Mouse (Mus musculus): Measurements from ENCODE around the gene Igf2bp1. TPM values are rescaled to one million over a fixed set of nuclear protein-coding genes. Genes with fewer than 3 reads are reported as not detected.

The Igf2bp1 gene
- polyA plus RNA-seq, 1 experiment from 2014 or later: 38.6 TPM

- WGBS: under 1% methylated on average over 33 of the region's 33 CpGs
- peak overlapping the region; percentile 85 for H3K9ac ChIP-seq
- peak overlapping the region; percentile 95 for H3K27ac ChIP-seq (replicated peaks)
- no peaks in the 10 kb centered on the region for H3K9me3 ChIP-seq (replicated peaks)
- no peaks in the 10 kb centered on the region for H3K36me3 ChIP-seq
- H3K4me2 ChIP-seq (replicated peaks): peak overlapping the region; percentile 97
- peaks cover 26% of the 10 kb centered on the region for H3K4me1 ChIP-seq
- ATAC-seq (ENCODE audit: insufficient number of reproducible peaks, low FRiP score, low TSS enrichment, low read depth): no peak
- H3K27me3 ChIP-seq: peaks cover 4% of the 10 kb centered on the region
- peak overlapping the region; percentile 81 for H3K4me3 ChIP-seq (replicated peaks)
Observed at GRCm38 (mm10) chr11:96007516-96008235, 1.9 kb upstream of the Igf2bp1 start.

- peak; percentile 60 for ATAC-seq (ENCODE audit: insufficient number of reproducible peaks, low FRiP score, low TSS enrichment, low read depth)
- H3K4me1 ChIP-seq: peaks cover 33% of the 10 kb centered on the region
- peaks cover 4% of the 10 kb centered on the region for H3K27me3 ChIP-seq
- H3K4me2 ChIP-seq (replicated peaks): peak overlapping the region; percentile 97
- peak overlapping the region; percentile 81 for H3K4me3 ChIP-seq (replicated peaks)
- no peaks in the 10 kb centered on the region for H3K9me3 ChIP-seq (replicated peaks)
- under 1% methylated on average over 67 of the region's 67 CpGs for WGBS
- peak overlapping the region; percentile 95 for H3K27ac ChIP-seq (replicated peaks)
- H3K36me3 ChIP-seq: no peaks in the 10 kb centered on the region
- H3K9ac ChIP-seq: peak overlapping the region; percentile 85
Observed at GRCm38 (mm10) chr11:96006852-96007515, 1.2 kb upstream of the Igf2bp1 start.

- no peaks in the 10 kb centered on the region for H3K36me3 ChIP-seq
- peak overlapping the region; percentile 85 for H3K9ac ChIP-seq
- under 1% methylated on average over 33 of the region's 33 CpGs for WGBS
- peak overlapping the region; percentile 81 for H3K4me3 ChIP-seq (replicated peaks)
- 0 out of 2 replicates have a peak, but pooled peaks have one; percentile 1 for ATAC-seq (ENCODE audit: insufficient number of reproducible peaks, low FRiP score, low TSS enrichment, low read depth)
- peak overlapping the region; percentile 97 for H3K4me2 ChIP-seq (replicated peaks)
- peak overlapping the region; percentile 95 for H3K27ac ChIP-seq (replicated peaks)
- peaks cover 39% of the 10 kb centered on the region for H3K4me1 ChIP-seq
- H3K9me3 ChIP-seq (replicated peaks): no peaks in the 10 kb centered on the region
- H3K27me3 ChIP-seq: peaks cover 4% of the 10 kb centered on the region
Observed at GRCm38 (mm10) chr11:96006367-96006851, 669 bp upstream of the Igf2bp1 start.

DNA sequence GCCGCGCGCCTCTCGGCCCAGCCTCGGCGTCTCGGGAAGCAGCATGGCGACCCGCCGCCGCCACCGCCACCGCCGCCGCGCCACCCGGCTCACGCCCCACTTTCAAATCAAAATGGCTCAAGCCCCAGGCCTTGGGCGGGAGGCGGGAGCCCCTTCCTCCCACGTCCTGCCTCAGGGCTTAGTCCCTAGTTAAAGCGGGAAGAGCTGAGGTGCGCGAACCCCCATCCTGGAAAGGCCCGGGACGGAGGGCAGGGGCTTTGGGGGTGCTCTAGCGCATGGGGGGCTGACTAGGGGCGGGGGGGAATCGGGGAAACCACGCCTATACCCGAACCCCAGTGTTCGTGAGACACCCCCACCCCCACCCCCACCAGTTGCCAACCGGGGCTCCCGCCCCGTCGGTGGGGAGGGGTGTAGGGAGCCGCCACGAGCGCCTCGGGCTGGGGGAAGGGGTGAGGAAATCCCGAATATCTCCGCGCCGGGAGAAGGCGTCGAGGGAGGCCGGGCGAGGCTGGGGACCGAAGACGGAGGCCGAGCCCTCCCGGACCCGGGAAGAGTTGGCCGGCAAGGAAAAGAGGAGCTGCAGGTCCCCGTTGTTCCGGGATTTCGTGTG lies 842 bp downstream of the Igf2bp1 start:
- Histone ChIP-seq H3K4me3 (replicated peaks) (peak overlapping the region; percentile 81), H3K4me1 (peaks cover 46% of the 10 kb centered on the region), H3K27me3 (no peaks in the 10 kb centered on the region; the same call in 1 of the 2 replicates), H3K9ac (peak overlapping the region; percentile 85), H3K4me2 (replicated peaks) (peak overlapping the region; percentile 97), H3K36me3 (no peaks in the 10 kb centered on the region), H3K9me3 (replicated peaks) (no peaks in the 10 kb centered on the region), H3K27ac (replicated peaks) (peak overlapping the region; percentile 95)
- WGBS: under 1% methylated on average over 57 of the region's 57 CpGs
- peak; percentile 35 for ATAC-seq (ENCODE audit: insufficient number of reproducible peaks, low FRiP score, low TSS enrichment, low read depth)

- H3K36me3 ChIP-seq: no peaks in the 10 kb centered on the region
Observed at GRCm38 (mm10) chr11:96003969-96004792, 1.6 kb downstream of the Igf2bp1 start.

DNA sequence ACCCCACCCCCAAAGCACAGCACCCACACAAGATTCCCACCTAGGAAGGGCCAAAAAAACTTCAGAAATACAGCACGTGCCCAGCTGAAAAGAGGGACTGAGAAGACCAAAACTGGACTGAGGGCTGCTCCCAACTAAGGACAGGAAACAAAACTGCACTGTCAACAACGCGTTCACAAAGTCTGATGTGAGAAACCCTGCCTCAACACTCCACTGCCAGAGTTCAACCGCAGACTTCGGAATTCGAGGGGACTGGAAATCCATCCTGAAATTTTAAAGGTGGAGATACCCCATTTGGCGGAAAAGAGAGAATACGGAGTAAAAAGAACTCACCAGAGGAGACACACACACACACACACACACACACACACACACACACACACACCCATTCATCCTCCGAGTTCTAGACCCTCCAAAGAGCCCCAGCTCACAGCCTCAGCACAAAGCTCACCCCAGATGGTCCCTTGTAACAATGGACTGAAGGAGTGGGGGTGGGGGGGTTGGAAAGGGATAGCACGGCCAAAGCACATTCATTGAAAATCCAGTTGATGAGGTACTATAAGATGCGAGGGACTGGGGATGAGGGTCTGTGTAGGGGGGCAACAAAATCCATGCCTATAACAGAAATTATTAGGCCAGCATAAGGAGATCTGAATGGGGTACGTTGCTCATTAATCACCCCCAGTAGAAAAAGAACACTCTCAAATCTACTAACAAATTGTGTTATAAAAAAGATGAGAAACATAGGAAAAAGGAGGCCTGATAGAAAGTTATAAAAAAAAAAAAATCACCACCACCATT lies 2.4 kb downstream of the Igf2bp1 start:
- WGBS: 2% methylated on average over 12 of the region's 12 CpGs
- Histone ChIP-seq H3K27ac (replicated peaks) (0 out of 2 replicates have a peak overlapping the region, but pooled peaks have one; percentile 39), H3K4me1 (peaks cover 46% of the 10 kb centered on the region), H3K4me3 (replicated peaks) (peak overlapping the region; percentile 81), H3K9me3 (replicated peaks) (no peaks in the 10 kb centered on the region), H3K36me3 (no peaks in the 10 kb centered on the region), H3K9ac (no peak overlapping the region), H3K27me3 (no peaks in the 10 kb centered on the region; the same call in 1 of the 2 replicates), H3K4me2 (replicated peaks) (peak overlapping the region; percentile 97)
- ATAC-seq (ENCODE audit: insufficient number of reproducible peaks, low FRiP score, low TSS enrichment, low read depth): no peak

More at GRCm38 (mm10) chr11:96003969-96004792, 1.6 kb downstream of the Igf2bp1 start:
- peak overlapping the region; percentile 81 for H3K4me3 ChIP-seq (replicated peaks)
- peak overlapping the region; percentile 85 for H3K9ac ChIP-seq
- ATAC-seq (ENCODE audit: insufficient number of reproducible peaks, low FRiP score, low TSS enrichment, low read depth): no peak
- peak overlapping the region; percentile 97 for H3K4me2 ChIP-seq (replicated peaks)
- peak overlapping the region; percentile 95 for H3K27ac ChIP-seq (replicated peaks)
- no peaks in the 10 kb centered on the region for H3K9me3 ChIP-seq (replicated peaks)
- H3K4me1 ChIP-seq: peaks cover 46% of the 10 kb centered on the region
- H3K27me3 ChIP-seq: no peaks in the 10 kb centered on the region; the same call in 1 of the 2 replicates
- under 1% methylated on average over 32 of the region's 32 CpGs for WGBS

DNA sequence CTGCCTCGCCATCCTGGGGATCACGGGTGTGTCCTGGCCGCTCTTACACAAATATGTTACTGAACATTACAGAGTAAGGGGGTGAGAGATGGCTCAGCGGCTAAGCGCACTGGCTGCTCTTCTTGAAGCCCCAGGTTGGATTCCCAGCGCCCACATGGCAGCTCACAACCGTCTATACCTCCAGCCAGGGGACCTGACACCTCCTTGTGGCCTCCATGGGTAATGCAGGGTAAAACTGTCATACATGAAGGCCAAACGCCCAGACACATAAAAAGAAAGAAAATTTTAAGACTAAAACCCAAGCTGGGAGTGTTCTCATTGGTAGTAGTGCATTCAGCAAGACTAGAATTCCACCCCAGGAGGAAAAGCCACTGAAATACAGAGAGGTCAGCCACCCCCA lies 11.6 kb downstream of the Igf2bp1 start:
- no peak overlapping the region for H3K27ac ChIP-seq (replicated peaks)
- H3K4me1 ChIP-seq: peaks cover 43% of the 10 kb centered on the region
- no peak overlapping the region for H3K4me2 ChIP-seq (replicated peaks)
- ATAC-seq (ENCODE audit: insufficient number of reproducible peaks, low FRiP score, low TSS enrichment, low read depth): no peak
- peaks cover 13% of the 10 kb centered on the region; the same call in 1 of the 2 replicates for H3K36me3 ChIP-seq
- H3K9ac ChIP-seq: no peak overlapping the region
- no peaks in the 10 kb centered on the region for H3K27me3 ChIP-seq
- no peak overlapping the region for H3K4me3 ChIP-seq (replicated peaks)
- 91% methylated on average over 8 of the region's 8 CpGs for WGBS
- H3K9me3 ChIP-seq (replicated peaks): no peaks in the 10 kb centered on the region

DNA sequence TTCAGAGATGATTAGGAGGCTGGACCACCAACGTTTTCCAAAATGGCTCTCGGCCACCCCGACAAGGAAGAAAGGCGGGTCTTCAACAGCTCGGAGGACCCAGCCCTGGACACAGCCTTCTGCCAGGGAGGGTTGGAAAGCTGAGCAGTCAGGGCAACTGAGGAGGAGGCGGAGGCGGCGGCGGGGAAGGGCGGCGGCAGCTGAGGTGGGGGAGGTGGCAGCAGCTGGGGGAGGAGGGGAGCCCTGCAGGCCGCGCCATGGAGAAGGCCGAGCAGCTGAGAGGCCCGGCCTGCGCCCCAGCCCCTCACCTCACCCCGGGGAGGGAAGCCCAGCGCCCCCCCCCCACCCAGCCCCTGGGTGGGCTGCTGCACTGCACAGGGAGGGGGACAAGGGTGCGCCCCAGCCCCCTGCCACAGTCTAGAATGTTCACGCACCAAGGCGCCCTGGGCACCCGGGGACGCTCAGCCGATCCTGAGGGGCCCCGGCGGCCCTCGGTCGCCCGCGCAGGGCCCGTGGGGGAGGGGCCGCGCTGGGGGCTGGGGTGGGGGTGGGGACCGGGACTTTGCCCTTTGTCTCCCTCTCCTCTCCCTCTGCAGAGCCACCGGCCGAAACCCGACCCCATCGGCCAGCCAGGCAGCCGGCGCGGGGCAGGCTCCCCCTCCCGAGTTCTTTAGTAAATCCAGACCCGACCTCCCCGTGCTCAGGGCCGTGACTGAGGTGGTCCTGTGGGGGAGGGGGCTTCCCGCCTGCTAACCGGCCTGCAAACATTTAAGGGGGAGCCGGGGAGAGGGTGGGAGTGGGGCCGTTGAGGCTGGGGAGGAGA lies 14.6 kb downstream of the Igf2bp1 start:
- peak; percentile 82 for ATAC-seq (ENCODE audit: insufficient number of reproducible peaks, low FRiP score, low TSS enrichment, low read depth)
- H3K36me3 ChIP-seq: peaks cover 5% of the 10 kb centered on the region; the same call in 1 of the 2 replicates
- peak overlapping the region; percentile 46 for H3K4me3 ChIP-seq (replicated peaks)
- H3K27me3 ChIP-seq: no peaks in the 10 kb centered on the region
- WGBS: 9% methylated on average over 34 of the region's 49 CpGs
- peak overlapping the region; percentile 79 for H3K4me2 ChIP-seq (replicated peaks)
- no peaks in the 10 kb centered on the region for H3K9me3 ChIP-seq (replicated peaks)
- H3K9ac ChIP-seq: peak overlapping the region; percentile 35
- H3K4me1 ChIP-seq: peaks cover 58% of the 10 kb centered on the region
- peak overlapping the region; percentile 85 for H3K27ac ChIP-seq (replicated peaks)

DNA sequence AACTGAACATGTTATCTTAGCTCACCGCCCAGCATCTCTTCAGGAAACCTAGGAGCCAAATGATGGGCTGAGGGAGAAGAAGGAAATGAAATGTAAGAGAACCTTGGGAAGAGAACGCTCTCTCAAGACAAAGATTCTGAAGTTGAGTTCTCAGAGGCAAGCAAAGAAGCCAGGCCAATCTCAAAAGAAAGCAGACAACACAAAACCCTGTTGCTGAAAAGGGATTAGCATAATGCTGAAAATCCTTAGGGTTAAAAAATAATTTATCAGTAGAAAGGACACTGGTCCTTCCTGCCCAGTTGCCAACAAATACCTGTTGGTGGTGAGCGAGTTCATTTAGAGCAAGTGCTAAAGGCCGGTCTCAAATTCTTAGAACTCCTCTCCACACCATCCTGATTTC lies 15.3 kb downstream of the Igf2bp1 start:
- H3K9ac ChIP-seq: no peak overlapping the region
- H3K36me3 ChIP-seq: peaks cover 4% of the 10 kb centered on the region; the same call in 1 of the 2 replicates
- peak overlapping the region; percentile 79 for H3K4me2 ChIP-seq (replicated peaks)
- H3K4me1 ChIP-seq: peaks cover 58% of the 10 kb centered on the region
- H3K4me3 ChIP-seq (replicated peaks): peak overlapping the region; percentile 46
- H3K9me3 ChIP-seq (replicated peaks): no peaks in the 10 kb centered on the region
- H3K27ac ChIP-seq (replicated peaks): peak overlapping the region; percentile 85
- WGBS: 43% methylated on average over 4 of the region's 4 CpGs
- ATAC-seq (ENCODE audit: insufficient number of reproducible peaks, low FRiP score, low TSS enrichment, low read depth): no peak
- no peaks in the 10 kb centered on the region for H3K27me3 ChIP-seq

All from embryonic facial prominence, embryonic 15.5 days (tissue).